Mouse (Mus musculus): ENCODE results near the gene Dtl. TPM values are rescaled to one million over a fixed set of nuclear protein-coding genes. Genes with fewer than 3 reads are reported as not detected.

Gene Dtl
- 1 to 10 TPM; 2.1 to 2.5 TPM for total RNA-seq (2021)
- long read RNA-seq, experiment 1, partial matches to known transcripts = 1 of 1 reads
- long read RNA-seq, experiment 1, other reads (novel, unspliced or antisense) = 0 of 1 reads
- long read RNA-seq, experiment 2, full-length matches to known transcripts = 1 of 1 reads
- long read RNA-seq, experiment 2, partial matches to known transcripts = 0 of 1 reads
- long read RNA-seq, experiment 2, other reads (novel, unspliced or antisense) = 0 of 1 reads

DNA sequence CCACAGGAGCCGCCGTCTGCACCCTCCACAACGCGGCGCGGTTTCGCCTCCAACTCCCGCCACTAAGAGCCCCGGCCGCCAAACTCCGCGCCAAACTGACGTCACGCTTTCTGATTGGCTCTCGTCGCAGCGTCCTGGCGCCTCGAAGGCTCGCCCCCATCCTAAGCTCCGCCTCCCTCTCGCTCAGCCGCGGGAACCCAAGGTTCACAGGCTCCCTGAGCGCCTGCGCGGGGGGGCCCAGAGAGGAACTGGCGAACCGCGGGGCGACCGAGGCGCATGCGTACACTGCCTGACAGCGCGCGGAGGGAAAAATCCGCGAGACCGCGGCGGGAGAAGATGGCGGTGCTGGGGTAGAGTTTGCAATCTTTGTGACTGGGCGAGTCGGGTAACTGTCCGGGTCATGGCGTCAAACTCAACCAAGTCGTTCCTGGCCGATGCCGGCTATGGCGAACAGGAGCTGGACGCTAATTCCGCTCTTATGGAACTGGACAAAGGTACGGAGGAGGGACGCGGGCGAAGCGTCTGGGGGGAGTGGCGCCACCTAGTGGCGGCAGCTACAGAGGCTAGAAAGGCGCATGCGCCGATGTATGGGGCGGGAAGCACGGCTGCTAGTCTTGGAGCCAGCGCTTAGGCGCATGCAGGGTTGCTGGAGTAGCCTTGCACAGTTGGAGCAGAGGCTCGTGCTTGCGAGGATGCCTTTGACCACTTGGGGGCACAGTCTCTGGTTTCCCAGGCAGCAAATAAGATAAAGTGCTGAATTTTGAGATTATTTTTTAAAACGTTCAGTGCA lies at the start of gene Dtl, which contains the start of gene Ints7:
Gene Dtl (minus strand): TSS at position 87 of the 790 bp plus-strand sequence.
Gene Ints7 (plus strand): TSS at position 179 of the 790 bp plus-strand sequence.
- DNase-seq = peak; percentile 100

DNA sequence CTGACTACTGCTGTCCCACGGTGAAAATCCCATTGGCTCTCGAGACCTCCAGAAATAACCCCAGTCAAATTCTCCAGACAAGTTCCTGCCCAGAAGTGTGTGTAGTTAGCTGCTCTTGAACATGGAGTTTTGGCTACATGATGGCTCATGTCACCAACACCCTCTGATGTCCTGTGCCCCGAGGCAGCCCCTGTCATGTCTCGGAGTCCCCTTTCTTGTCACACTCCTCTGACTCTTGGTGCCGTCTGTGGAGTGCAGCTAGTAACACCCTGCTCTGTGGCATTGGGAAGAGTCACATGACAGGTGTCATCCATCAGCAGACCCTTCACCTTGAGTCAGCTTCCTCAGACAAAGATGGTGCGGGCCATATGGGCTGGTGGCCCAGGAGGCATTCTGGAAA lies 49.7 kb upstream of the Dtl start:
- no peak for DNase-seq

DNA sequence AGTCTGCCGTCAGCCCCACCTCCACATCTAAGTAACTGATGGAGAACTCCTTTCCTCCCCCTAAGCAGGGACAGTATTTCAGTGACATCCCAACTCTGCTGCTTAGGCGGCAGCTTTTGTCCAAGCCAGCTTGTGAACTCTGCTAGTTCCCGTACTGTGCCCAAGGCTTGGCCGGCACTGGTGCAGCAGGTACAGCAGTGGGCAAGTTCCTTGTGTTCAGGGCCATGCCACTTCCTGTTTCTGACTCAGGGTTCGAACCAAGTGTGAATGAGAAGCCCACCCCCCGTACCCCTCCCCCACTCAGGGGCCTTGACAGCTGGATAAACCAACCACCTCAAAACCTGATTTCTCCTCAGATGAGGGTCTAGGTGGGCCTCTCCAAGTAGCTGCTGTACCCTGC lies 49.1 kb upstream of the Dtl start:
- no peak for DNase-seq

DNA sequence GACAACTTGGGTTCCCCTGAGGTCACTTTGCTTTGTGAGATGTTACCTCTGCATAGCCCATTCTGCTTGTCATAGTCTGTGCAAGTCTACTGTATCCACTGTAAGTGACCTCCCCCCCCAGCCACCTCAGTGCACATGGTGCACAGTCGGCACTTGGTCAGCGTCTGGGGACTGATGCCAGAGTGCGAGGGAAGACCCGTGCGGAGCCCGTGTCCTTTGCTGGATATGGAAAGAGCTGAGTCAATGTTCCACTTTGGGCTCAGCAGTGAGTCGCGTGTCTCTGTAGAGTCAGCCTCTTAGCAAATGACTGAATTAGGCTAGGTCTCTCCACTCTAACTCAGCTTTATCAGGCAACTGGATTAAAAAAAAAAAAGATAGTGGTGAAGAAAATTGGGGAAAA lies 47.5 kb upstream of the Dtl start:
- peak; percentile 20 to 32 for DNase-seq

DNA sequence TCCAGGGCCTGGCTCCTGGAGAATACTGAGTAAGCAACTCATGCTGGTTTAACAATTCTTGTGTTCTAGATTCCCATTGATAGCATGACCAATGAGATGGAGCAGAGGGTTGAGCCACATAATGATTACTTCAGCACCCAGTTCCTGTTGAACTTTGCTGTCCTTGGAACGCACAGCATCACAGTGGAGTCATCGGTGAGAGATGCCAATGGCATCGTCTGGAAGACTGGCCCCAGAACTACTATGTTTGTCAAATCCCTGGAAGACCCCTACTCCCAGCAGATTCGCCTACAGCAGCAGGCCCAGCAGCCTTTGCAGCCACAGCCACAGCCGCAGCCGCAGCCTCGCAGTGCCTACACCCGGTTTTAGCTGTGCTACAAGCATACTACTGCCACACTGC lies 45.8 kb upstream of the Dtl start:
- peak; percentile 23 to 55 for DNase-seq

DNA sequence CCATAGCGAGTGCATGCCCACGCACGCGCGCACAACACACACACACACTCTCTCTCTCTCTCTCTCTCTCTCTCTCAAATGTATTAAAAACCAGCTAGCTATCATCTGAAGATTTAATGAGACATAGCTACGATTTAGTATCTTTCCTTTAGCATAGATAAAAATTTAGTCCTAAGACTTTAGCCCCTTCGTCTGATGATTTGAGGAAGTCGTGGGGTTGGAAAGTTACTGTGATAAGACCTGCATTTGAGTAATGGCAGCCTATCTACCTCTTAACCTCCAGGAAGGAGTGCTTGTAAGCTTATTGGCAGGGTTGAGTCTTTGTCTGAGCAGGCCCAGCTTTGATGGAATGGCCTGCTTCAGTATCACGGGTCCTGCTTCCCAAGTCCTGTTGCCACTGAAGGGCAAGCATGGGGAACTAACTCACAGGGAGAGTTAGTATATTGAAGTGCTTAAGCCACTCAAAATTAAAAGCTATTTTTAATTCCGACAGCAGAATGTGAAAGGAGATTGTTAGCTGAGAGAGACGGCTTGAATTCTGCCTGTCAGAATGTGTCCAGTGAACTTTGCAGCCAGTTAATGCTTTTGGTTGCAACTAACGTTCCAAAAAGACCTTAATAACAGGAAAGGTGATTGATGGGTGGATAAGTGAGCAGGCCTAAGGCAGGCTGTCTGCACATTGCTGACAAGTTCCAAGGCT lies 42.9 kb upstream of the Dtl start:
- DNase-seq = no peak

DNA sequence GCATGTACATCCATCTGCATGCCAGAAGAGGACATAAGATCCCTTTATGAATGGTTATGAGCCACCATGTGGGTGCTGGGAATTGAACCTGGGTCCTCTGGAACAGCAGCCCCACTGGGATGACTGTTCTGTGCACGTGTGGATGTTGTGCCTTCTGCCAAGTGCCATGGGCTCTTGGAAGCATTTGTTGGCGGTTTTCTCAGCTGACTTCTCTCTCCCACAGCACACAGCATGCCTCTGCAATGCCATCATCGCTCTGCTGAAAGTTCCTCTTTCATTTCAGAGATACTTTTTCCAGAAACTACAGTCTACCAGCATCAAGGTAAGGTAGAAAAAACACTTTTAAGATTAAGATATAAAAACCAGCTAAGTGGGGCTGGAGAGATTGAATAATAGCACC lies 42.2 kb upstream of the Dtl start:
- no peak for DNase-seq

DNA sequence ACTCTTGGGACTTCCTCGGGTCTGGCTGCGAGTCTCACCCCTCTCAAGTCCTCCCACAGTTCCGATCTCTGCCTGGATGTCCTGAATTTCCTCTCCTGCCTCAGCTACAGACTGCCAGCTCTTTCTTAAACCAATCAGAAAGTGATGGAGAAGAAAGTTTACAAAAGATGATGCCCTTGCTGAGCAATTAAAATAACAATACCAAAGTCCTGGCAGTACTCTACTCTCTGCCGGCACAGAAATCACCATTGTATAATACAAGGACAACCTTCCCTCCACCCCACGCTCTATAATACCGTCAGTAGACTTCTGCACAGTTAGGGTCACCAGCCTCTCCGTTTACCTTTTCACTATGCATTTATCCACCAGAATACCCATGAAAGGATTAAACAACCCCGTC lies 40.9 kb upstream of the Dtl start:
- no peak for DNase-seq

DNA sequence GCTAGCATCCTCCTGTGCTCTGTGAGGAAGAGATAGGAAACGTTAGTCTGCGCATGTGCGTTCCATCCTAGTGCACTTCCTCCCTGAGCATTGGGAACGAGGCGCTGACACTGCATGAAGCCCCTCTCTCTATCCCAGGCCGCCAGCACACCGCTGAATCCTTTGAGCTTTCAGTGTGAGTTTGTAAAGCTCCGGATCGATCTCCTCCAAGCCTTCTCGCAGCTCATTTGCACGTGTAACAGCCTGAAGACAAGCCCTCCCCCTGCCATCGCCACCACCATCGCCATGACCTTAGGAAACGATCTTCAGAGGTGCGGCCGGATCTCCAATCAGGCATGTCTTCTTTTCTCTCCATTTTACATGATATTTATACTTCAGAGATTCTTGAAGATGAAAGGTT lies 37.5 kb upstream of the Dtl start:
- no peak for DNase-seq

DNA sequence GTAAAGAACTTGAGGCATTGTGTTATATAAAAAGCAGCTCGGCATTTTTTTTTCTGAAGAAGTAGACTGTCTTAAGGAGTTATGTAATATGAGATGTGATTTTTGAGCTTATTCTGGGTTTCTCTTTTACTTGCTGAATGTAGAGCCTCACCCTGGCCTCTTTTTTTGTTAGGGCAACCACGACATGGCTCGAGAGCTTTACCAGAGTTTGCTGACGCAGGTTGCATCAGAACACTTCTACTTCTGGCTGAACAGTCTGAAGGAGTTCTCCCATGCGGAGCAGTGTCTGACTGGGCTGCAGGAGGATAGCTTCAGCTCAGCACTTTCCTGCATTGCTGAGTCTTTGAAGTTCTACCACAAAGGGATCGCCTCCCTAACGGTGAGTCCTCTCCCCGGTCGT lies 36.3 kb upstream of the Dtl start:
- no peak for DNase-seq

DNA sequence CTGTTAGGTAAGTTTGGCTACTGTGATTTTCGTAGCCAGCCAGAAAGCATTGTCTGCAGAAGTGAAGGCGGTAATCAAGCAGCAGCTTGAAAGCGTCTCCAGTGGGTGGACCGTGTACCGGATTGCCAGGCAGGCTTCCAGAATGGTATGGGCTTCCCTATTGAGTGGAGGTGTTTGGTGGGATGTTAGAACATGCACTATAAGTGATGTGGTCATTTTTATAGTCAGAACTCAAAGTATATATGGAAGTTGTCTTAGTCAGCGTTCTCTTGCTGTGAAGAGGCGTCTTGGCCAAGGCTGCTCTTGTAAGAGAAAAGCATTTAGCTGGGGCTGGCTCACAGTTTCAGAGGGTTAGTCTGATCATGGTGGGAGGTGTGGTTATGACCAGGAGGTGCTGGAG lies 35.0 kb upstream of the Dtl start:
- DNase-seq = no peak

DNA sequence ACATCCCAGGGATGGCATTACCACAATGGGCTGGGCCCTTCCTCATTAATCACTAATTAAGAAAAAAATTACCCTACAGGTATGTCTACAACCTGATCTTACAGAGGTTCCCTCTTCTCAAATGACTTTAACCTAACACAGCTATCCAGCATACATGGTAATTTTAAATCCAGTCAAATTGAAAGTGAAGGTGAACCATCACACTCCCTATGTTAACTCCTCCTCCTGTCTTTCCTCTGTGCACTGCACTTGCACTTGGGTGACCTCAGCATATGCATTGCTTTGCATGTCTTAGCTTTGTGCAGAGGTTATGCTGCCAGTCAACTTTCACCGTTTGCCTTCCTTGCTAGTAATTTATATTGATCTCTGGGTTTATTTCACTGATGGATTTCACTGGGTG lies 34.2 kb upstream of the Dtl start:
- no peak for DNase-seq

DNA sequence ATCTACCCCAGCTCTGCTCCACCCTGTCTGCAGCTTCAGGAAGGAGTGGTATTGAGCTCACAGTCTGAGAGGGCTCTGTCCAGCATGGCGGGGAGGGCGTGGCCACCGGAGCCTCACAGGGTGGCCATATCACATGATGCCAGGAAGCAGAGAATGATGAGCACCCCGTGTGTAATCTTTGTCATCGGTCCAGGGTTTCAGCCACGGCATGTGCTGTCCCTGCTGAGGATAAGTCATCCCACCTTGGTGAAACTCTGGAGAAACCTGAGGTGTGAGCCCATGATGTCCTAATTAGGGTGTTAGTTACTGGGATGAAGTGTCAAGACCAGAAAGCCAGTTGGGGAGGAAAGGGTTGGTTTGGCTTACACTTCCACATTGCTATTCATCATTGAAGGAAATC lies 33.7 kb upstream of the Dtl start:
- no peak for DNase-seq

DNA sequence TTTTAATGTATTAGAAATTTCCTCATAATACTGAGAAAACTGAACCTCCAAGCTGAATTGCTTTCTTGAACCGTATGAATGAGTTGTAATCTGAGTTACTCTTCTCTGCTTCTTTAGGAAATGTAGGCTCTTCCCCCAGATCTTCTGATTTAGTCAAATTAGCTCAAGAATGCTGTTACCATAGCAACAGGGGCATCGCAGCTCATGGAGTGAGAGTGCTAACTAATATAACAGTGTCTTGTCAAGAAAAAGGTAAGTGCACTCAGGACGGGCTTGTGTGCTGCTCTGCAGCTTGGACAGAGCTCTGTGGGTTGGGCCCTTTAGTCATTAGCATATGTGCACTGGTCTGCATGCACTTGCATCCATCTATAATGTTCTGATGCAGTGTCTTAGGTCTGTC lies 29.3 kb upstream of the Dtl start:
- no peak for DNase-seq

DNA sequence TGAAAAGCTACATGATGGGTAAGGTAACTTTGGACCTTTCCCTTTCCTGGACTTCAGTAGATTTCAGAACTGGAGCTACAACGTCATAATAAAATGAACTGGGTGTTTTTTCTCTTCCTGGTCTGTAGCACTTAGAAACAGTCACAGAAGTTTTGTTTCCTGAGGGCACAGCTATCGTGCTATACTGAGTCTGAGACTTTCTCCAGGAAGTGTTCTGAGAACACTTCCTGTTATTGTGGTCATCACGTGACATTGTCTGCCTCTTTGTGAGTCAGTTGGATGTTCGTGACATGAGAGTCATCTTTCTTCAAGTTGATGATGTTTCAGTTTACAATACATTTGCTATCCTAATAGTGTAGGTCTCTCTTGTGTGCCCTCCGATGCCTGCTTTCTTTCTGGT lies 23.9 kb upstream of the Dtl start:
- no peak for DNase-seq

DNA sequence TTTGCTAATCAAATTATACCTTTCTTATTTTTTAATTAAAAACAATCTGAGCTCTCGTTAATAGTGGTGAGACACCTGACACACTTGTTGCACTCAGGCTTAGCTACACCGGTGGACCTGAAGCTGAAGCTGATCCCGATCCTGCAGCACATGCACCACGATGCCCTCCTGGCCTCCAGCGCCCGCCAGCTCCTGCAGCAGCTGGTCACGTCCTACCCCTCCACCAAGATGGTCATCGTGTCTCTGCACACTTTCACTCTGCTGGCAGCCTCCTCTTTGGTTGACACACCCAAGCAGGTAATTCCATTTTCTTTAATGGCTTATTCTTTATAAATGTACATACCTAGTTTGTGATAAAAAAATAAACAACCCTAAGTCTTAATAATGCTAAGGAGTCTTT lies 20.7 kb upstream of the Dtl start:
- no peak for DNase-seq

DNA sequence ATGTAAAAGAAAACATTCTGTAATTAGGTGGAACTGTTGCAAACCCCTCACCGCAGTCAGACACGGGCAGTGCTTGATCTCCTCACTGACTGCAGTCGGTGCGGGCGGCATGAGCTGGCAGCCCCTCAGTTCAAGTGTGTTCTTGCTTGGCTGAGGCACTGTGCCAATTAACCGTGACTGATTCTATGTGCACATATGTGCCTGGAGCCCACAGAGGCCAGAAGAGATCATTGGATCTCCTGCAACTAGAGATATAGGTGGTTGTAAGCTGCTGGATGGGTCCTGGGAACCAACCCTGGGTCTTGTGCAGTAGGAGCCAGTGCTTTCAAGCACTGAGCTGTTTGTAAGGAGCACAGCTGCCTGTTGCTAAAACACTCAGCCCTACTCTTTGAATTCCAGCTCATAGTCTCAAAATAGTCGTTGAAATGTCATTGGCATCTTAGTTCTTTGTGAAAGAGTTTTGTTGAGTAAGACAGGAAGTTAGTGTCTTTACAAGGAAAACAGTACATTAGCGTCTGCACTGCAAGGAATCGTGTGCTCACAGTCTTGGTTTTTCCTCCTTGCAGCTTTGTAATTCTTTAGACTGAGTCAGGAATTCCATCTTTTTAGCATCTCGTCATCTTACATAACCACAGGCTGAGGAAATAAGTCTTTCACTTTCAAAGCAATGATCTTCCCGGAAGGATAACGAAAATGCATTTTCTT lies 16.8 kb upstream of the Dtl start:
- peak in 1 of 2 experiments; percentile 6 for DNase-seq

DNA sequence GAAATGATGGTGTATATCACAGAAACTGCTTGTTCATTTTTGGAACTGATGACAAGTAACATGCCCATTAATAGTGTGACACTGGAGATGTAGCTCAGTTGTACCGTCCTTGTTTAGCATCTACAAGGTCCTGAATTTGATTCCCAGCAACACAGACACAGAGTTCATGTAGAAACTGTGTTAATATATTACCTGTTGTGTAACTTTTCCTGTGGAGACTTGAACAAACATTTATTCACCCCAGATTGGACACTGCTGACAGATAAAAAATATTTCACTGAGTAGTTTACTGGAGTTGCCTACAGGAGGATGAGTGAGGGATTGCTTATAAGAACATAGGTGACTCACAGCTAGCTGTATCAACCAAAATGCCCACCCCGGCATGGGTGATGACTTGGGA lies 13.4 kb upstream of the Dtl start:
- no peak for DNase-seq

DNA sequence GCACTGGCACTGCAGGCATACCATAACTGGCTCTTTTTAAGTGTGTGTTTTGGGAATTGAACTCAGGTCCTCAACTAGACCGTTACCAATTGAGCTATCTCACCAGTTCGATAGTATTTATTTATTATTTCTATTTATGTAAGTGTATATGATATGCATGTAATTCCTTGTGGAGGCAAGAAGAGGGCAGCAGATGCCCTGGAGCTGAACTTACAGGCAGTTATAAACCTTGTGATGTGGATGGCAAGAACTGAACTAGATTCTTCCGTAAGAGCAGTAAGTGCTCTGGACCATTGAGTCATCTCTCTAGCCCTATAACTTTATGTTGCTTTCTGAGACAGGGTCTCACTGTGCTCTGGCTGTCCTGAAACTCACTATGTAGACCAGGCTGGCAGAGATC lies 11.7 kb upstream of the Dtl start:
- peak in 1 of 2 experiments; percentile 9 for DNase-seq

DNA sequence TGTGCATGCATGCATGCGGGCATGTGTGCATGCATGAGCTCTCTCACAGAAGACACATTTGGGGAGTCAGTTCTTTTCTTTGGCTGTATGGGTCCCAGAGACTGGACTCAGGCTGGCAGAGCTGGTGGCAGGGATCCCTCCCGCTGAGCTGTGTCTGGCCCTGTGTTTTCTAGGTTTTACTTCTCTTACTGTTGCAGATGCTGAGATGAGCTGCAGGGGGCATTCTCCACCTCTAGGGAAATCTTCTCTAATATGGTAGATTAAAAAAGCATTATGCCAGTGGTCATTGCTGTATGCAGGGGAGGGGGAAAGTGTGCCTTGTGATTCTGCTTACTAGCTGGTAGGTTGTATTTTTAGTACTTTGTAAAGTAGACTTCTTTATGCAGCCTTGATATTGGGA lies 10.4 kb upstream of the Dtl start:
- peak in 1 of 2 experiments; percentile 15 for DNase-seq

DNA sequence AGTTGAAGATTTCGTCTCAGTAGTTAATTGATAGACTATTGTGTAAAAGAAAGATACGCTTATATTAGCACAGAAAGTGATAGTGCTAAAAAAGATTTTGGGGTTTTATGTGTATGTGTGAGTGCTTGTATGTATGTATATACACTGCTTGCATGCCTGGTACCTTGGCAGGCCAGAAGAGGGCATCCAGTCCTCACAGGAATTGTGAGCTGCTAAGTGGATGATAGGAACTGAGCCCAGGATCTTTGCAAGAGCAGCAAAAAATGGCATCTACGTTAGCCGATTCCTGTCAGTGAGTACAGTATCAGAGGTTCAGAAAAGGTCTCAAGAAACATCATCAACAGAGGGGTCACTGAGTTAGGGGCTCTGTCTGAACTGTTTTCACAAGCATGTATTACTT lies 9.1 kb upstream of the Dtl start:
- no peak for DNase-seq

DNA sequence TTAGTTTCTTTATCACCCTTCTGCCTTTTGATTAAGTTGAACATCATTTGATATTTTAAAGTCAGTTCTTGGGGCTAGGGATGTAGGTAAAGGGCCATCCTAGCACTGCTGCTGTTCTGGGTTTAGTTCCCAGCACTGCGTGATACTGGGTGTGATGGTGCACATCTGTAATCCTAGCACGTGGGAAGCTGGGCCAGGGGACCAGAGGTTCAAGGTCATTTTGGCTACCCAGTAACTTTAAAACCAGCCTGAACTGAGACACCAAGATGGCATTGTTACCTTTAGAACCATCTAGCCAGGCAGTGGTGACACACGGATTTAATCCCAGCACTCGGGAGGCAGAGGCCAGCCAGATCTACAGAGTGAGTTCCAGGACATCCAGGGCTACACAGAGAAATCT lies 8.5 kb upstream of the Dtl start:
- DNase-seq = no peak

DNA sequence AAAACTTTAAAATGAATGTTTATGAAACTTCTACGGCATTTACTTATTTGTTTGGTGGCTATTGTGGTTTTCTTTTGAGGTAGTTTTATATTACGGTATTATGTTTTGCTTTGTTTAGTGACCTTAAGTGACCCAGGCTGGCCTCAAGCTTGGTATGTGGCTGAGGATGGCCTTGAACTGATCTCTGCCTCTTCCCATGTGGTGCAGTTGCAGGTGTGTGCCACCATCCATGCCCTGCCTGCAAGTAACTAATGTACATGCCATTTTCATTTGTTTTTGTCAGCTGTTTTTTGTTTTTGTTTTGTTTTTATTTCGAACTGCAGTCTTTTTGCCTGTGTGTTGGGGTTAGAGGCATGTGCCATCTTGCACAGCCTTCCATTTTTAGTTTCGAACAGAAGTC lies 6.3 kb upstream of the Dtl start:
- no peak for DNase-seq
